Mouse (Mus musculus) CH12.LX (cell line): Measurements from ENCODE around the gene Ankmy2. TPM values are rescaled to one million over a fixed set of nuclear protein-coding genes. Genes with fewer than 3 reads are reported as not detected.

ENCODE experiments used
- DNase-seq: peaks from one replicate; pipeline ENCODE4 v3.0.0-alpha.2; 2013; ENCODE audit errors: extremely low read depth
- H3K27ac ChIP-seq: 2 replicates; pipeline ENCODE4 v1.5.1; 2012; ENCODE audit warnings: low read depth, mild to moderate bottlenecking, control low read depth, moderate library complexity; ENCODE audit not compliant: insufficient read depth
- H3K27me3 ChIP-seq: replicated peaks from 2 replicates; pipeline ENCODE3; 2012; ENCODE audit warnings: inconsistent platforms
- H3K36me3 ChIP-seq, 2 experiments: replicated peaks in 1 of 2; 2 replicates each; pipeline versions ENCODE3 to v1.6.1; 2012; ENCODE audit warnings: inconsistent platforms in 1 of 2, low read length in 1 of 2, mild to moderate bottlenecking in 1 of 2, mixed read lengths in 1 of 2, moderate library complexity in 1 of 2; ENCODE audit not compliant: control insufficient read depth in 1 of 2, insufficient read depth in 1 of 2
- H3K4me1 ChIP-seq, 2 experiments: 2 replicates each; pipeline ENCODE4 v1.6.1; 2012; ENCODE audit warnings: inconsistent platforms in 1 of 2, moderate library complexity in 1 of 2; ENCODE audit not compliant: insufficient read depth in 2 of 2, control insufficient read depth in 1 of 2
- H3K4me2 ChIP-seq: 2 replicates; pipeline ENCODE4 v1.6.1; 2012; ENCODE audit warnings: low read depth, mild to moderate bottlenecking, control low read depth; ENCODE audit not compliant: poor library complexity, insufficient read depth, severe bottlenecking
- H3K4me3 ChIP-seq, 3 experiments: fragments of 150-350 bp in 1 of 3; sonication (generic) in 1 of 3; replicated peaks in 1 of 3; 2 replicates each; pipeline versions ENCODE3 to v1.5.1; 2011 to 2012; ENCODE audit warnings: low read depth in 2 of 3, low read length in 2 of 3, mild to moderate bottlenecking in 2 of 3, moderate library complexity in 2 of 3, control low read depth in 1 of 3, improper control_type of control experiment in 1 of 3, inconsistent platforms in 1 of 3, mixed read lengths in 1 of 3; ENCODE audit not compliant: poor library complexity in 1 of 3
- H3K79me2 ChIP-seq: replicated peaks from 2 replicates; pipeline ENCODE4 v1.6.1; 2012; ENCODE audit warnings: mild to moderate bottlenecking, moderate library complexity; ENCODE audit not compliant: control insufficient read depth, poor library complexity, insufficient read depth, severe bottlenecking; ENCODE audit errors: extremely low read depth
- H3K9ac ChIP-seq: 2 replicates; pipeline ENCODE4 v1.6.1; 2012; ENCODE audit warnings: low read depth, mild to moderate bottlenecking, control low read depth, moderate library complexity; ENCODE audit not compliant: insufficient read depth
- H3K9me3 ChIP-seq: replicated peaks from 2 replicates; pipeline ENCODE3; 2012; ENCODE audit warnings: low read length, inconsistent platforms, mixed read lengths
- BHLHE40 ChIP-seq: IDR thresholded peaks from 2 replicates; pipeline ENCODE4 v1.6.1; 2011; ENCODE audit warnings: mild to moderate bottlenecking, low read depth, low read length, improper control_type of control experiment
- CHD2 ChIP-seq: IDR thresholded peaks from 2 replicates; pipeline ENCODE4 v1.6.1; 2011; ENCODE audit warnings: low read length, improper control_type of control experiment
- CTCF ChIP-seq, 2 experiments: IDR thresholded peaks in 1 of 2; conservative IDR thresholded peaks in 1 of 2; 2 replicates each; pipeline ENCODE4 v1.5.1; 2011 to 2012; ENCODE audit warnings: low read depth in 2 of 2, low read length in 2 of 2, improper control_type of control experiment in 1 of 2, inconsistent platforms in 1 of 2, mild to moderate bottlenecking in 1 of 2, moderate library complexity in 1 of 2
- E2F4 ChIP-seq: IDR thresholded peaks from 2 replicates; pipeline ENCODE4 v1.6.1; 2011; ENCODE audit warnings: low read depth, low read length, improper control_type of control experiment; ENCODE audit not compliant: insufficient replicate concordance
- EP300 ChIP-seq: IDR thresholded peaks from 2 replicates; pipeline ENCODE4 v1.6.1; 2011; ENCODE audit warnings: low read length, improper control_type of control experiment
- ETS1 ChIP-seq: conservative IDR thresholded peaks from 2 replicates; pipeline ENCODE4 v1.6.1; 2012; ENCODE audit warnings: low read depth, mild to moderate bottlenecking, inconsistent platforms, low read length, improper control_type of control experiment, moderate library complexity
- GABPA ChIP-seq: IDR thresholded peaks from 2 replicates; pipeline ENCODE4 v1.6.1; 2012; ENCODE audit warnings: low read depth, low read length, improper control_type of control experiment, inconsistent platforms; ENCODE audit not compliant: insufficient replicate concordance
- HCFC1 ChIP-seq: IDR thresholded peaks from 2 replicates; pipeline ENCODE4 v1.6.1; 2012; ENCODE audit warnings: low read depth, mild to moderate bottlenecking, inconsistent platforms, low read length, improper control_type of control experiment
- IRF4 ChIP-seq: IDR thresholded peaks from 2 replicates; pipeline ENCODE4 v1.6.1; 2014; ENCODE audit warnings: low read depth, mild to moderate bottlenecking, inconsistent platforms, low read length, improper control_type of control experiment
- JUN ChIP-seq: IDR thresholded peaks from 2 replicates; pipeline ENCODE4 v1.6.1; 2011; ENCODE audit warnings: low read depth, mild to moderate bottlenecking, low read length, improper control_type of control experiment, moderate library complexity; ENCODE audit not compliant: insufficient read depth
- JUND ChIP-seq: conservative IDR thresholded peaks from 2 replicates; pipeline ENCODE4 v1.6.1; 2011; ENCODE audit warnings: low read depth, low read length, improper control_type of control experiment
- KAT2A ChIP-seq: IDR thresholded peaks from 2 replicates; pipeline ENCODE4 v1.6.1; 2012; ENCODE audit warnings: low read length, improper control_type of control experiment, inconsistent platforms; ENCODE audit not compliant: insufficient replicate concordance
- MAFK ChIP-seq: IDR thresholded peaks from 2 replicates; pipeline ENCODE4 v1.6.1; 2011; ENCODE audit warnings: low read length, improper control_type of control experiment; ENCODE audit not compliant: insufficient replicate concordance
- MAX ChIP-seq: IDR thresholded peaks from 2 replicates; pipeline ENCODE4 v1.6.1; 2011; ENCODE audit warnings: low read length, improper control_type of control experiment
- MEF2A ChIP-seq: IDR thresholded peaks from 2 replicates; pipeline ENCODE4 v1.6.1; 2014; ENCODE audit warnings: low read depth, mild to moderate bottlenecking, inconsistent platforms, low read length, improper control_type of control experiment, borderline replicate concordance
- MXI1 ChIP-seq: IDR thresholded peaks from 2 replicates; pipeline ENCODE4 v1.6.1; 2011; ENCODE audit warnings: mild to moderate bottlenecking, low read depth, low read length, improper control_type of control experiment
- MYC ChIP-seq: IDR thresholded peaks from 2 replicates; pipeline ENCODE4 v1.6.1; 2011; ENCODE audit warnings: low read depth, mild to moderate bottlenecking, improper control_type of control experiment, low read length
- NELFE ChIP-seq: IDR thresholded peaks from 2 replicates; pipeline ENCODE4 v1.6.1; 2011; ENCODE audit warnings: low read depth, low read length, improper control_type of control experiment
- NRF1 ChIP-seq: IDR thresholded peaks from 2 replicates; pipeline ENCODE4 v1.6.1; 2014; ENCODE audit warnings: low read depth, mild to moderate bottlenecking, inconsistent platforms, low read length, improper control_type of control experiment, moderate library complexity
- RCOR1 ChIP-seq: conservative IDR thresholded peaks from 2 replicates; pipeline ENCODE4 v1.6.1; 2012; ENCODE audit warnings: low read depth, mild to moderate bottlenecking, inconsistent platforms, low read length, improper control_type of control experiment
- SIN3A ChIP-seq: IDR thresholded peaks from 2 replicates; pipeline ENCODE4 v1.6.1; 2012; ENCODE audit warnings: low read length, improper control_type of control experiment, inconsistent platforms
- TCF12 ChIP-seq: IDR thresholded peaks from 2 replicates; pipeline ENCODE4 v1.6.1; 2014; ENCODE audit warnings: low read depth, mild to moderate bottlenecking, inconsistent platforms, low read length, improper control_type of control experiment
- UBTF ChIP-seq: IDR thresholded peaks from 2 replicates; pipeline ENCODE4 v1.6.1; 2012; ENCODE audit warnings: low read depth, mild to moderate bottlenecking, inconsistent platforms, low read length, improper control_type of control experiment, moderate library complexity
- USF1 ChIP-seq: IDR thresholded peaks from 2 replicates; pipeline ENCODE4 v1.6.1; 2014; ENCODE audit warnings: low read depth, mild to moderate bottlenecking, inconsistent platforms, low read length, improper control_type of control experiment
- ZC3H11A ChIP-seq: IDR thresholded peaks from 2 replicates; pipeline ENCODE4 v1.6.1; 2012; ENCODE audit warnings: low read depth, mild to moderate bottlenecking, inconsistent platforms, low read length, improper control_type of control experiment
- ZMIZ1 ChIP-seq: IDR thresholded peaks from 2 replicates; pipeline ENCODE4 v1.6.1; 2012; ENCODE audit warnings: low read depth, mild to moderate bottlenecking, inconsistent platforms, low read length, improper control_type of control experiment
- ZNF384 ChIP-seq: IDR thresholded peaks from 2 replicates; pipeline ENCODE4 v1.6.1; 2012; ENCODE audit warnings: low read depth, low read length, improper control_type of control experiment, inconsistent platforms
- dilution Hi-C: fragments of 300-500 bp; cut with MboI; formaldehyde crosslinking; loops from 2 replicates; pipeline ENCODE4 v1.14.3; 2020; ENCODE audit warnings: low sequenced_read_pairs; ENCODE audit not compliant: extremely low pct_unique_long_range_greater_than_20kb, extremely low pct_ligation_motif_present
- in situ Hi-C: fragments of 300-500 bp; cut with MboI; formaldehyde crosslinking; loops from 3 replicates; pipeline ENCODE4 v1.14.3; 2019; ENCODE audit warnings: low sequenced_read_pairs, low pct_ligation_motif_present, low pct_unique_long_range_greater_than_20kb, mixed read lengths
- polyA plus RNA-seq: library from polyadenylated mRNA; unstranded; fragments of >175 nt; gene quantifications from 2 replicates; pipeline ENCODE4 v1.2.1, GENCODE M21; 2012; ENCODE audit warnings: low read depth; ENCODE audit not compliant: insufficient read length
- total RNA-seq, 2 experiments: library from RNA; depleted of rRNA; stranded (reverse); fragments of 300-350 nt in 1 of 2; fragments of >200 nt in 1 of 2; gene quantifications; 2 replicates each; pipeline ENCODE4 v1.2.3; 2012 to 2014

The Ankmy2 gene
- total and polyA plus RNA-seq, 3 experiments: 13.8 to 19.1 (median 16.7) TPM

GRCm38 (mm10) chr12:36241171-36241570, 84.3 kb downstream of the Ankmy2 start:
- Histone ChIP-seq H3K4me2 (peak overlapping the region; percentile 67), H3K27me3 (no peaks in the 10 kb centered on the region), H3K36me3 (no peaks in the 10 kb centered on the region), H3K4me1 (peaks cover 11 to 12% of the 10 kb centered on the region in 2 experiments; a peak in 2 of 4 replicates), H3K27ac (no peak overlapping the region), H3K9ac (no peak overlapping the region), H3K79me2 (no peaks in the 10 kb centered on the region), H3K4me3 (no peak overlapping the region), H3K9me3 (no peaks in the 10 kb centered on the region)
- dilution Hi-C loops: no loop called here
- DNase-seq: peak; percentile 80
- TF ChIP-seq ZC3H11A (no peak), IRF4 (peak; percentile 99), MEF2A (peak; percentile 94), KAT2A (no peak), UBTF (no peak), ZNF384 (no peak), NELFE (no peak), BHLHE40 (peak; percentile 91), MXI1 (peak; percentile 49; the same call in 1 of the 2 replicates), MAFK (peak; percentile 88), ETS1 (peak; percentile 98), JUN (peak; percentile 98), MAX (peak; percentile 43; the same call in 1 of the 2 replicates), RCOR1 (peak; percentile 95), E2F4 (no peak), ZMIZ1 (no peak), HCFC1 (0 out of 2 replicates have a peak, but pooled peaks have one; percentile 29), CTCF (conservative IDR thresholded peaks at IDR 0.05 in 1 of 2, IDR thresholded peaks at IDR 0.05 in 1 of 2; ENCODE audit: low read depth in 2 of 2, low read length in 2 of 2) (no peak), SIN3A (peak; percentile 81), CHD2 (peak; percentile 71; the same call in 1 of the 2 replicates), MYC (0 out of 2 replicates have a peak, but pooled peaks have one; percentile 41), JUND (peak; percentile 98), TCF12 (peak; percentile 61; the same call in 1 of the 2 replicates), GABPA (no peak), NRF1 (no peak), USF1 (no peak), EP300 (peak; percentile 98)
- in situ Hi-C loops: no loop called here

Other genes with a start within 250 kb of the Ankmy2 start
- not detected in 2 replicates for gene Agr3, start 231.5 kb upstream of the Ankmy2 start, total RNA-seq (2012; rRNA removed)
- not detected in 2 replicates for gene Agr3, start 231.5 kb upstream of the Ankmy2 start, total RNA-seq (2014; rRNA removed)
- not detected in 2 replicates for gene Agr3, start 231.5 kb upstream of the Ankmy2 start, polyA plus RNA-seq
- gene Agr2, start 164.2 kb upstream of the Ankmy2 start, total RNA-seq (2012; rRNA removed): not detected in 2 replicates
- not detected in 2 replicates for gene Agr2, start 164.2 kb upstream of the Ankmy2 start, total RNA-seq (2014; rRNA removed)
- gene Agr2, start 164.2 kb upstream of the Ankmy2 start, polyA plus RNA-seq: not detected in 2 replicates
- 20.8 and 28.9 TPM in 2 replicates for gene Tspan13, start 114.6 kb upstream of the Ankmy2 start, total RNA-seq (2012; rRNA removed)
- 15.8 and 16.6 TPM in 2 replicates for gene Tspan13, start 114.6 kb upstream of the Ankmy2 start, total RNA-seq (2014; rRNA removed)
- 17.4 and 18.6 TPM in 2 replicates for gene Tspan13, start 114.6 kb upstream of the Ankmy2 start, polyA plus RNA-seq
- 161 and 192 TPM in 2 replicates for gene Bzw2, start 966 bp downstream of the Ankmy2 start, total RNA-seq (2012; rRNA removed)
- 412 and 424 TPM in 2 replicates for gene Bzw2, start 966 bp downstream of the Ankmy2 start, total RNA-seq (2014; rRNA removed)
- gene Bzw2, start 966 bp downstream of the Ankmy2 start, polyA plus RNA-seq: 254 and 275 TPM in 2 replicates
- not detected in 2 replicates for gene Lrrc72, start 96.3 kb downstream of the Ankmy2 start, total RNA-seq (2012; rRNA removed)
- not detected in 2 replicates for gene Lrrc72, start 96.3 kb downstream of the Ankmy2 start, total RNA-seq (2014; rRNA removed)
- not detected in 2 replicates for gene Lrrc72, start 96.3 kb downstream of the Ankmy2 start, polyA plus RNA-seq
- not detected in 2 replicates for gene Sostdc1, start 157.0 kb downstream of the Ankmy2 start, total RNA-seq (2012; rRNA removed)
- not detected in 2 replicates for gene Sostdc1, start 157.0 kb downstream of the Ankmy2 start, total RNA-seq (2014; rRNA removed)
- not detected in 2 replicates for gene Sostdc1, start 157.0 kb downstream of the Ankmy2 start, polyA plus RNA-seq
- gene Ispd, start 224.3 kb downstream of the Ankmy2 start, total RNA-seq (2012; rRNA removed): 0.42 and 0.51 TPM in 2 replicates
- gene Ispd, start 224.3 kb downstream of the Ankmy2 start, total RNA-seq (2014; rRNA removed): 1.6 and 1.8 TPM in 2 replicates
- gene Ispd, start 224.3 kb downstream of the Ankmy2 start, polyA plus RNA-seq: 1.2 and 1.4 TPM in 2 replicates
- gene D630036H23Rik, start 225.1 kb downstream of the Ankmy2 start, total RNA-seq (2012; rRNA removed): 0.25 and 0.34 TPM in 2 replicates
- gene D630036H23Rik, start 225.1 kb downstream of the Ankmy2 start, total RNA-seq (2014; rRNA removed): 0.63 TPM in 1 of 2 replicates, not detected in the other
- gene D630036H23Rik, start 225.1 kb downstream of the Ankmy2 start, polyA plus RNA-seq: 0.27 TPM in 1 of 2 replicates, not detected in the other